Mouse (Mus musculus) inflammation-experienced regulatory T-cells, adult 6 months (primary cell): Measurements from ENCODE around the gene Klhl18. TPM values are rescaled to one million over a fixed set of nuclear protein-coding genes. Genes with fewer than 3 reads are reported as not detected.

Experiments
- ATAC-seq: one replicate; pipeline ENCODE4 v1.8.0; 2017
- polyA plus RNA-seq, 3 experiments: library from polyadenylated mRNA; unstranded; fragments of 100-300 nt; shearing (Covaris generic); gene quantifications; one replicate each; pipeline ENCODE4 v1.2.1; 2017

Gene Klhl18
- polyA plus RNA-seq, result 10 to 100 TPM; 10.7 to 16.2 (median 12.3) TPM

DNA sequence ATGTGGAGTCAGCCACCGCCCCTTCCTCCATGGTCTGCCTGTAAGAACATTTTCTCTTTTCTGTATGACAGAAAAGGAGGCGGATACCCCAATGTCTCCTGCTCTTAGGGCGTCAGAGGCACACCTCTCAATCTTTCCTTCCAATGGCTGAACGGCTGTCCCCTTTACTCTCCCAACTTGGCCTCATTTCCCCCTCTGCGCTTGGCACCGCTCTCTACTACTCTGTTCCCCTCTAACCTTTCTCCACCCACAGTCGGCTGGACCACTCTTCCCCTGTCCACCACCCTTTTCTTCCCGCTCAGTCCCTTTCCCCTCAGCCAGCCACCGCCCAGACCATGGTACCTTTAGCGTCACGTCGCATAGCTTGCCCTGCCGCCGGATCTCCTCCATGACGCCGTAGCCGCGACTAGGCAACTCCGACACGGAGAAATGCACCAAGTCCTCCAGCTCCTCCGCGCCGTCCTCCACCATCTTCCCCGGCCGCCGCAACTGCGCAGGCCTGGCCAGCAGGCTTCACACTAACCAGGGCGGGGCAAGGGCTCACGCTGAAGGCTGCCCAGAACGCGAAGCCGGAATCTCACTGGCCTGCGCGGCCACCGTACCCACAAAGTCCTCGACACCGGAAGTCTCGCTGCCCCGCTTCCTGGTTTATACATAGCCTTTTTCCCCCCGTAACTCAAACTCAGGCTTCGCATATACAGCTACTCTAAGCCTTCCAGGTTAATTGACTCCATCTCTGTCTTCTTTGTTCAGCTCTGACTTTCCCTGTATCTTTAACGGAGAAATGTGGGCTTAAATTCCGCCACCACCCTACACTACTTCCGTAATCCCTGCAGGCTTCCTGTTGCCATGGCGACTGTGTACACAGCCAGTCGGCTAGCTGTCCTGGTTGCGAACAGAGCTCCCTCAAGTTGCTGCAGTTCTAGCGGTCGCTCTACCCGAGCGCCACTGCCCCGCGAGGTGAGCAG, at the start of gene Klhl18, which contains the start of gene Kif9:
Gene Klhl18 (minus strand): TSS at position 571 of the 968 bp plus-strand sequence.
Gene Kif9 (plus strand): TSS at position 835 of the 968 bp plus-strand sequence.
- ATAC-seq, result peak; percentile 74

- no peak for ATAC-seq
These were observed 49.2 kb upstream of the Klhl18 start for GRCm38 (mm10) chr9:110525737-110526136.

- ATAC-seq, result no peak
These were observed 14.4 kb upstream of the Klhl18 start for GRCm38 (mm10) chr9:110490913-110491312.

DNA sequence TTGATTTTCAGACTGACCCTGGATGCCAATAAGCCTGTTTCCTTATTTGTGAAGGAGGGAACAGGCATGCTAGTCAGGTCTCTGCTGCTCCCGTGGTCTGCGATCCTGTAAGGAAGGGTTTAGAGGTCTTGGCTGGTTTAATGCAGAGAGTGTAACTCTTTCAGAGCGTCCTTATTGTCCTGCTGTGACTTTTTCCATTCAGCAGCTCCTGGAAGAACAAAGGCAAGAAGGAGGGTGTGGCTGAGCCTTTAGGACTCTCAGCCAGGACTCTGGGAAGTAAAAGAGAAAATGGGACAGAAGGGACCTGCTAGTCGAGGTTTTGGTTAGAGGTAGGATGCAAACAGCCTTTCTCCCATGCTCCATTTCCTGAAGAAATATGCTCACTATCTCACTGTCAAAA, 12.3 kb upstream of the Klhl18 start:
- ATAC-seq, result no peak

GRCm38 (mm10) chr9:110478639-110479038, 2.1 kb upstream of the Klhl18 start:
- ATAC-seq, result no peak

GRCm38 (mm10) chr9:110477951-110478350, 1.5 kb upstream of the Klhl18 start:
- no peak for ATAC-seq

DNA sequence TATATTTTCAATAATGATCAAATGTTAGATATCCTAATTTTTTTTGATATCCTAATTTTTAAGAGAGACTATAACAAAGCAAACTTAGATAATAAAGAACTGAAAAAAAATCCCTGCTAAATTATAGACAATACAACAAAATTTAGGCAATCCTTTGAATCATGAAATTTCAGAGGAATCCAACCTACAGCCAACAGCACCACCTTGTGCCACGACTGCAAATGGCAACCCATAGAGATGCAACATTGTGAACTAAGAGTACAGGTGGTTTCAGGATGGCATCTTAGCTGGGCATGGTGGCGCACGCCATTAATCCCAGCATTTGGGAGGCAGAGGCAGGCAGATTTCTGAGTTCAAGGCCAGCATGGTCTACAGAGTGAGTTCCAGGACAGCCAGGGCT, 10.3 kb downstream of the Klhl18 start:
- ATAC-seq, result no peak

DNA sequence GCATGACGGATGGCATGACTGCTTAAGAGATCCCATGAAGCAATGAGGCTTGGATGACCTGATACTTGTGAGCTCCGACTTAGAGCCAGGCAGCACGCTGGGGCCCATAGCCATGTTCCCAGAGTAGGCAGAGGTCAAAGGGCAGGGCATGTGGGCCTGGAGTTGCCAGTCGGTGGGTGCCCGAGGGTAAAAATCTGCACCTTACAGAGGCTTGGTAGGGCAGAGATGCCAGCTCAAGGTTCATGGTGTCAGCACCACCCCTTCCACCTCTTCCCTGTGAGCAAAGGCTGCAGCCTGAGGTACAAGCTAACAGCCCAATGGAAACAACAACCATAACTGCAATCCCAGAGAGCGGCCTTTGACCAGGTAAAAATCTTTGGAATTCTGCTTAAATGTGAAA, 11.2 kb downstream of the Klhl18 start:
- ATAC-seq, result no peak

DNA sequence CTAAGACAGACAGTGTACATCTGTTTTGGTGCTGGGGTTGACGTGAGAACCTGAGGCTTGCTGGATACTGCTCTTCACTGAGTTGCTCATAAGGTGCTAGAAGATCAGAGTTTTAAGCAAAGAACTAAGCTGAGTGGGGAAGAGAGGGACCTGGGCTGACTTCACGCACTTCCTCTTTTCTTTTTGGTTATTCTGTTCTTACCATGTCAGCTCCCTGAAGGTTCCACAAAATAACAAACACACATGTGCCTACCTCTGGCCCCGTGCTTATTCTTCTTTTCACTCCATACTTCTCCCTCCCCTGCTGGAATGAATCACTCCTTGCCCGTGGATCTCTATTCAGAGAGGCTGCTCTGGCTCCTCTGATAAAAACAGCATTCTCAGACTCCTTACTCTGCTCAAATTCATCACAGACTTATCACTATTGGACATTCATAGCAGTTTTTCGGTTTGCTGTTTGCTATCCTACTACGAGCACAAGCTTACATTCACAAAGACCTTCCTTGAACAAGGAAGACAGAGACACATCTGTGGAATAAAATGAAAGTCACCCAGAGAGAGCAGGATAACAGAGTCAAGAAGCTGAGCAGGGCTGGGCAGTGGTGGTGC, 12.4 kb downstream of the Klhl18 start:
- ATAC-seq, result no peak

- ATAC-seq, result no peak
These were observed 14.2 kb downstream of the Klhl18 start for GRCm38 (mm10) chr9:110462321-110462720.

- peak; percentile 70 for ATAC-seq
These were observed 15.3 kb downstream of the Klhl18 start for GRCm38 (mm10) chr9:110460884-110461815.

DNA sequence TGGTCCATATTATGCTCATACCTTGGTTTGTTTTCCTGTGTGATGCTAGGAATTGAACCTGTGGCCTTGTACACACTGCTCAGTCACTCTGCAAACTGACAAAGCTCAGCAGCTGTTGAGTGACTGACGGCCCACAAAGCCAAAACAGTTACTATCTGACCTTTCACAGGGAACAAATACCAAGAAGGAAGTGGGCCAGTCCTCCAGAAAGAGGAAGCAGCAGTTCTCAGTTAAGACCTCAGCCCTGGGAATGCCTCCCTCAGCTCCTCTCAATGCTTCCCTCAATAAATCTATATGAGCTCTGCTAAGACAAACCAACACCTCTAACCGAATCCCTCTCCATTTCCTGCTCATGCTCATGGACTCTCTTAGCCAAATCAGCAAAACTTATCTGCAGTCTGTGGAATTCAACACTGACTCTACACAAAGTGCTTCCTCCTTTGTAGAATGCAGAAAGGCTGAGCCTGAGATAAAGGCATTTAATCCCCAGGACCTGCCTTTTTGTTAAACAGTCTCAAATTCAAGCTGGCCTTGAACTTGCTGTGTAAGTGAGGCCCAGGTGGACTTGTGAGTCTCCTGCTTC, 17.3 kb downstream of the Klhl18 start:
- ATAC-seq, result no peak

DNA sequence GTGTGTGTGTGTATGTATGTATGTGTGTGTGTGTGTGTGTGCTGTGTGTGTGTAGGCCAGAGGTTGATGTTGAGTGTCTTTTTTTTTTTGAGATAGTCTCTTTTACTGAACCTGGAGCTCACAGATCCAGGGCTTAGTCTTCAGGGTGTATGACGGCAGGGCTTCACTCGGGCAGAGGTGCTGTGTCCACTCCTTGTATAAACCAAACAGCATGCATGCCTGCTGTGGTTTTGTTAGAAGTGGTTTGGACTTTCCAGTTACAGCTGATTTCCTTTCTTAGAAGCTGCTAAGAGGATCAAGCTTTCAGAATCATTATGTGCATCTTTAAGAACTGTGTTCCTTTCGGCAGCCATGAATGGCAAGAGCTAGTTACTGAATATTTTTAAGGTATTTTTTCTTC, 18.6 kb downstream of the Klhl18 start:
- ATAC-seq, result peak; percentile 11

DNA sequence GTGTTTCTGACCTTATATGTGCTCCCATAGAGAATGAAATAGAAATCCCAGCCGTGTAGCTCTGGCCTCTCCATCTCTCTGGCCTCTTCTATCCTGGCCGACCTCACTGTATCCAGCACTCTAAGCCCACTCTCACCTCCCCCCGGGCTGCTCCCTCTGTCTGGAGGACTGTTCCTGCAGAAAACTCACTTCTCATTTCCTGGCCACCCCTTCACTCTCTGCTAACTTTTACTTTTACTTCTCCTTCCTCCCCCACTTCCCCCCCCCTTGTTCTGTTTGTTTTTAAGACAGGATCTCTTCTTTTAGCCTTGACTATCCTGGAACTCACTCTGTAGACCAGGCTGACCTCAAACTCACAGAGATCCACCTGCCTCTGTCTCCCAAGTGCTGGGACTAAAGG, 24.0 kb downstream of the Klhl18 start:
- no peak for ATAC-seq

- peak; percentile 60 for ATAC-seq
These were observed 27.5 kb downstream of the Klhl18 start for GRCm38 (mm10) chr9:110448857-110449617.

- no peak for ATAC-seq
These were observed 28.1 kb downstream of the Klhl18 start for GRCm38 (mm10) chr9:110448356-110448755.

- ATAC-seq, result no peak
These were observed 35.9 kb downstream of the Klhl18 start for GRCm38 (mm10) chr9:110440559-110440958.

GRCm38 (mm10) chr9:110440049-110440448, 36.4 kb downstream of the Klhl18 start:
- ATAC-seq, result no peak

GRCm38 (mm10) chr9:110436041-110436440, 40.5 kb downstream of the Klhl18 start:
- ATAC-seq, result no peak

DNA sequence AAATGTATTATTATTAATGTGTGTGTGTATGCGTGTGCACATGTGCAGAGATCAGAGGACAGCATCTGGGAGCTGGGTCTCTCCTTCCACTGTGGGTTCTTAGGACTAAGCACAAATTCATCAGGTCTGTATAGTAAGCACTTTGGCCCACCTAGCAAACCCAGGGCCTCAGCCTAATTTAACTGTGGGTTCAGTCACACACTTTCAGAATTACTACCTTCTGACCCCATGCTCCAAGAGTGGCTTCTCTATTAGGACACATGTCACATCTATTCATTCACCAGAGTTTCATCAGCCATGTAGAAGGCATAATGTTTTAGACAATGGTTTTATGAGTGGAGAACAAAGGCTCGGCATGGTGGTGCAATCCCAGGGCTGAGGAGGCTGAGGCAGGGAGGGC, 43.4 kb downstream of the Klhl18 start:
- no peak for ATAC-seq

- ATAC-seq, result no peak
These were observed 45.3 kb downstream of the Klhl18 start for GRCm38 (mm10) chr9:110431241-110431640.
